Mouse (Mus musculus) brain, embryonic 14.5 days (tissue): ENCODE results near the gene Elovl2.

Experiments
- CTCF ChIP-seq: fragments of 200-500 bp; IDR thresholded peaks from 2 replicates; pipeline ENCODE4 v1.5.1; 2012; ENCODE audit warnings: inconsistent platforms, mild to moderate bottlenecking, moderate library complexity, borderline replicate concordance; ENCODE audit not compliant: insufficient read depth, insufficient read length; ENCODE audit errors: extremely low read depth
- POLR2A ChIP-seq: fragments of 200-500 bp; IDR thresholded peaks from 2 replicates; pipeline ENCODE4 v1.6.1; 2012; ENCODE audit warnings: mild to moderate bottlenecking, inconsistent platforms, borderline replicate concordance; ENCODE audit not compliant: poor library complexity, insufficient read depth, insufficient read length, severe bottlenecking; ENCODE audit errors: extremely low read depth

DNA sequence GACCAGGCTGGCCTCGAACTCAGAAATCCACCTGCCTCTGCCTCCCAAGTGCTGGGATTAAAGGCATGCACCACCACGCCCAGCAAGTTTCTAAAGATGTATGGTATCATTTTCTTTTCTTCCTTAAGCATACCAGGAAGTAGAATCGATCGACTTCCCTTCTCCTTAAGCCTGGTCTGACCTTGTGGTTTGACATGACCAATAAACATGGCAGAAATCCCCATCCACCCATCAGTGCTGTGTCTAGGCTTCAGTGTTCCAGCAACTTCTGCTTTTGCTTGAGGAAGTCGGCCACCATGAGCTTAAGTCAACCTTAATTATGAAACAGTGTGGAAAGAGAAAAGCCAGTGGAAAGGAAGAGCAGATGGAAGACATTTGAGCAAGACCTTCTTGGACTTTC, 10.1 kb upstream of the Elovl2 start:
- TF ChIP-seq CTCF (no peak), POLR2A (no peak)
